Mouse (Mus musculus) erythroblast, embryonic 14.5 days (primary cell): ENCODE measurements around the gene Magi2.

ENCODE experiments used
- GATA1 ChIP-seq: IDR thresholded peaks from 2 replicates; pipeline ENCODE4 v1.6.1; 2012; ENCODE audit warnings: low read length, inconsistent platforms, mixed read lengths
- TAL1 ChIP-seq: IDR thresholded peaks from 3 replicates; pipeline ENCODE4 v1.6.1; 2012; ENCODE audit warnings: low read length, inconsistent platforms, mixed read lengths

DNA sequence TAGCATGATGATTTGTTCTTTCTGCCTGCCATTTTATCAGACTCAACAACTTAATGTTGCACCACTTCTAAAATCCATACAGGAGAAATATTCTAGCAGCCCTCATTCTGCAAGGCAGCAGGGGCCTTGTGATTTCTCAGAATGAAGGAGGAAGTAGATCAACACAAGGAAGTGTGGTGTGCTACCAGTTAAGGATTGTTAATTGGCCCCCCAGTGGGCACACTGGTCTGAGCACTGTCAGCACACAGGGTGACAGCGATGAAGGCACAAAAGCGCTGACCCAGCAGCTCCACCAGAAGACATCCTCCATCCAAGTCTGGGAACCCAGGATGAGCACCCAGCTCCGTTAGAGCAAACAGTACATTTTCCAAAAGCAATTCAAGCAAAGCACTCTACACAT lies 1229.3 kb downstream of the Magi2 start:
- TF ChIP-seq GATA1 (no peak), TAL1 (no peak)
